Mouse (Mus musculus) heart, adult 2 months (tissue): ENCODE data around the gene Miga1. TPM values are rescaled to one million over a fixed set of nuclear protein-coding genes. Genes with fewer than 3 reads are reported as not detected.

Experiments used
- DNase-seq, 2 experiments: peaks; one replicate each; pipeline ENCODE4 v3.0.0; 2021
- H3K27ac ChIP-seq: fragments of 200-600 bp; 2 replicates; pipeline ENCODE4 v1.8.1; 2022
- H3K27me3 ChIP-seq: fragments of 200-500 bp; 2 replicates; pipeline ENCODE4 v1.6.1; 2012; ENCODE audit warnings: mild to moderate bottlenecking, low read length, inconsistent platforms, mixed read lengths; ENCODE audit not compliant: control insufficient read depth, insufficient read depth
- H3K36me3 ChIP-seq: fragments of 200-500 bp; 2 replicates; pipeline ENCODE4 v1.6.1; 2012; ENCODE audit warnings: low read length, inconsistent platforms; ENCODE audit not compliant: control insufficient read depth, insufficient read depth
- H3K4me1 ChIP-seq: fragments of 200-500 bp; 2 replicates; pipeline ENCODE4 v1.6.1; 2011; ENCODE audit warnings: low read length; ENCODE audit not compliant: control insufficient read depth, insufficient read depth
- H3K4me3 ChIP-seq: fragments of 200-600 bp; 2 replicates; pipeline ENCODE4 v1.8.1; 2022
- H3K79me2 ChIP-seq: fragments of 200-500 bp; replicated peaks from 2 replicates; pipeline ENCODE4 v1.6.1; 2012; ENCODE audit warnings: mild to moderate bottlenecking, inconsistent platforms, low read length, moderate library complexity, mixed read lengths; ENCODE audit not compliant: control insufficient read depth, insufficient read depth
- H3K9ac ChIP-seq: fragments of 200-500 bp; 2 replicates; pipeline ENCODE4 v1.6.1; 2012; ENCODE audit warnings: low read depth, mild to moderate bottlenecking, control low read depth, inconsistent platforms, low read length, mixed read lengths
- CTCF ChIP-seq: fragments of 200-600 bp; IDR thresholded peaks from 2 replicates; pipeline ENCODE4 v1.8.1; 2022; ENCODE audit warnings: antibody characterized with exemption, mild to moderate bottlenecking, moderate library complexity
- EP300 ChIP-seq: fragments of 200-500 bp; IDR thresholded peaks from 2 replicates; pipeline ENCODE4 v1.6.1; 2011; ENCODE audit warnings: low read depth, low read length, control low read depth; ENCODE audit not compliant: insufficient read depth
- POLR2A ChIP-seq: fragments of 200-500 bp; IDR thresholded peaks from 2 replicates; pipeline ENCODE4 v1.6.1; 2011; ENCODE audit warnings: mild to moderate bottlenecking, low read depth, low read length, control low read depth; ENCODE audit not compliant: insufficient read depth
- WGBS: fragments of 180-500 bp; shearing (Covaris S2); methylation state at CpG from one replicate; pipeline ENCODE4 v1.1.7; 2018; 5-methylcytosine and 5-hydroxymethylcytosine counted together
- intact Hi-C: fragments of 180-260 bp; cut with DNase I; formaldehyde crosslinking; loops from one replicate; pipeline ENCODE4 v1.15.1; 2025
- polyA plus RNA-seq: library from polyadenylated mRNA; depleted of rRNA; stranded (reverse); fragments of >200 nt; gene quantifications from 2 replicates; pipeline ENCODE4 v1.2.3, GENCODE M21; 2012
- total RNA-seq, 2 experiments: library from RNA; stranded (reverse); gene quantifications; 2 replicates each; pipeline ENCODE4 v1.2.3; 2021

The Miga1 gene
- total and polyA plus RNA-seq, 3 experiments: 4.2 to 12.6 (median 11.0) TPM

DNA sequence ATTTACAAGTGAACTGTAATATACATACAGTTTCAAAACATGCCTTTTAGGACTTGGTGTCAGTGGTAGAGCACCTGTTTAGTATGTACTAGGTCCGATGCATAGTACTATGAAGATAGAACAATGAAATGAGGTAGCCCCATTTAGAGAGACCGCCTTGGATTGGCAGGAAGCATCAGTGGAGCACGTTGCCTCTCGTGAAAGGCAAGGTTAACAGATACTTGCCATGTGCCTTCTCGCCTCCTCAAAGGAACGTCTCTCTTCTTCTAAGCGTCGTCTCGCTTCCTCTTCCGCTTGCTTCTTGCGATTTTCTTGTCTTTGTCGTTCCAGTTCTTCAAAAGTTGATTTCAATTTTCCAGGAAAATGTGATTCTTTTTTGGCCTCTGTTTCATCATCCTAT lies 92.5 kb downstream of the Miga1 start:
- TF ChIP-seq CTCF (no peak), EP300 (no peak)
- intact Hi-C loops: no loop called here
- no peak overlapping the region for H3K27ac ChIP-seq
- no peaks in the 10 kb centered on the region for H3K27me3 ChIP-seq
- H3K4me3 ChIP-seq: no peak overlapping the region
- no peaks in the 10 kb centered on the region; the same call in 1 of the 2 replicates for H3K4me1 ChIP-seq
- DNase-seq: no peak
- H3K9ac ChIP-seq: no peak overlapping the region
- 81% methylated on average over 12 of the region's 12 CpGs for WGBS
- H3K79me2 ChIP-seq: no peaks in the 10 kb centered on the region
- peaks cover 29% of the 10 kb centered on the region for H3K36me3 ChIP-seq

DNA sequence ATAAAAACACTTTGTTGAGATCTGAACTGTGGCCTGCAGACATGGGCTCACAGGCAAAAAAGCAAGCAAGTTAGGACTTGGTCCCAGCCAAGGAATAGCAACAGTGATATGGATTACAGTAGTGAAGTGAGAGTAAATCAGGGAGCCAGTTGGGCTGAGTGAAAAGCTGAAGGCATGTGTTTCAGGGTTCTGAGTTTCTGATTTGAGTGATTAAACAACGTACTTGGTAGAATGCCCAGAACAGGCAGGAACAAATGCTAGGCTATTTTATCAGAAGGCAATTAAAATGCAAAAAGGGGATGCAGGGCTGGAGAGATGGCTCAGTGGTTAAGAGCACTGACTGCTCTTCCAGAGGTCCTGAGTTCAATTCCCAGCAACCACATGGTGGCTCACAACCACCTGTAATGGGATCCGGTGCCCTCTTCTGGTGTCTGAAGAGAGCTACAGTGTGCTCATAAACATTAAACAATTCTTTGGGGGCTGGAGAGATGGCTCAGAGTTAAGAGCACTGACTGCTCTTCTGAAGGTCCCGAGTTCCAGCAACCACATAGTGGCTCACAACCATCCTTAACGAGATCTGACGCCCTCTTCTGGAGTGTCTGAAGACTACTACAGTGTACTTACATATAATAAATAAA lies 94.8 kb downstream of the Miga1 start:
- Histone ChIP-seq H3K9ac (no peak overlapping the region), H3K4me3 (no peak overlapping the region), H3K27ac (no peak overlapping the region), H3K36me3 (peaks cover 24% of the 10 kb centered on the region), H3K27me3 (no peaks in the 10 kb centered on the region), H3K4me1 (no peaks in the 10 kb centered on the region; the same call in 1 of the 2 replicates), H3K79me2 (no peaks in the 10 kb centered on the region)
- DNase-seq: no peak
- intact Hi-C loops: no loop called here
- TF ChIP-seq EP300 (no peak), CTCF (peak; percentile 25; the same call in 1 of the 2 replicates)
- WGBS: 66% methylated on average over 5 of the region's 5 CpGs

DNA sequence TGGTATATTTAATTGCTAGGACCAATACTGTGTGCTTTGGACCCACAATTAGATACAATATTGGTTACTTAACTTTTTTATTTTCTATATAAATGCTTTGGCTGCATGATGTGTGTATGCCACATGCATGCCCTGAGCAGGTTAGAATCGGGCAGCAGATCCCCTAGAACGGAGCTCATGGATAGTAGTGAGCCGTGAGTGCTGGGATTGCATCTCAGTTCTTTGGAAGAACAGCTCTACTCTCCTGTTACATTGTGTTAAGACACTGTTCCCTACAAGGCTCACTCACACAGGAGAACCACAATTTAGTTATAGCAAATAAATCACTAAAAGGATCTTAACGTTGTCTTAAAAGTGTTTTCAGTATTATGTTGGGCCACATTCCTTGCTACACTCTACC lies 96.9 kb downstream of the Miga1 start:
- DNase-seq: no peak
- Histone ChIP-seq H3K79me2 (no peaks in the 10 kb centered on the region), H3K4me3 (no peak overlapping the region), H3K9ac (no peak overlapping the region), H3K36me3 (peaks cover 28% of the 10 kb centered on the region), H3K4me1 (no peaks in the 10 kb centered on the region; the same call in 1 of the 2 replicates), H3K27me3 (no peaks in the 10 kb centered on the region), H3K27ac (no peak overlapping the region)
- intact Hi-C loops: no loop called here
- no peak for TF ChIP-seq POLR2A
- no peak for TF ChIP-seq CTCF
- TF ChIP-seq EP300: no peak
- WGBS: 58% methylated on average over 4 of the region's 4 CpGs

DNA sequence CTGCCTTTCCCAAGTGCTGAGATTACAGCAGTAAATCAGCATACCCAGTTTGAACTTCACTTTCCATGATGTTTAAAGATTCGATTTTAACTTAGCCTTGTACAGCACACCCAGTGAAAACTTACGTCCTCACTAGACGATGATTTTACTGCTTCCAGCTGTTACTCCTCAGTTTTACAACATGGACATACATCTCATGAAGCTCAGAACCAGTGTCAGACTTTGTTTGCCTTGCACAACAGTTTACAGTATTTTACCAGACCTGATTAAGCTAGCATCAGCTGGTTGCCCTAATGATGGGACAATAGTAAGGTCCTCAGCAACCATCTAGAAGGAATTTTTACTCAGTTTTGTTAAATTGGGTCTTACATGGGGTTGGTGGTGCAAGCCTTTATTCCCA lies 99.1 kb downstream of the Miga1 start:
- Histone ChIP-seq H3K79me2 (no peaks in the 10 kb centered on the region), H3K27me3 (no peaks in the 10 kb centered on the region), H3K4me1 (no peaks in the 10 kb centered on the region; the same call in 1 of the 2 replicates), H3K9ac (no peak overlapping the region), H3K27ac (no peak overlapping the region), H3K36me3 (peaks cover 24% of the 10 kb centered on the region), H3K4me3 (no peak overlapping the region)
- 85% methylated on average over 3 of the region's 3 CpGs for WGBS
- no peak for TF ChIP-seq POLR2A
- no peak for TF ChIP-seq EP300
- no peak for TF ChIP-seq CTCF
- no peak for DNase-seq
- intact Hi-C loops: no loop called here

DNA sequence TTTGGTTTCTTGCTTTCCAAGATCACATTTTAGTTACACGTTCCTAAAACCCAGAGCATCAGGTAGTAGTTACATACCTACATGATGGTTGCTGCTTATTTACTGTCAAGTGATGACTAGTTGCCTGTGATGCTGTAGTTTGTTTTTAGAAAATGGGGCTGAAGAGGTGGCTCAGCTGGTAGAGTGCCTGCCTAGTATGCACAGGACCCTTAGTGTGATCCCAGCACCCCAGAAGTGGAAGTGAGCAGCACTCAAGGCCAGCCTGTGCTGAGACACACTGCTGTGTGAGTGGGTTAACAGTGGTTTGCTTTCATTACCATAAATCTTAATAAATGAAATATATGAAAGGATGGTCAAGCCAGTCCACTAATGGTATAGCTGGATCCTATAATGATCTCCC lies 100.6 kb downstream of the Miga1 start:
- Histone ChIP-seq H3K4me1 (no peaks in the 10 kb centered on the region; the same call in 1 of the 2 replicates), H3K27ac (no peak overlapping the region), H3K79me2 (no peaks in the 10 kb centered on the region), H3K4me3 (no peak overlapping the region), H3K36me3 (peaks cover 22% of the 10 kb centered on the region), H3K27me3 (no peaks in the 10 kb centered on the region), H3K9ac (no peak overlapping the region)
- TF ChIP-seq EP300 (no peak), POLR2A (no peak), CTCF (no peak)
- intact Hi-C loops: loop anchor here (2.0 kb wide), 1 partner anchor 129 kb away; no protein-coding TSS in a partner anchor
- 89% methylated on average over 1 of the region's 1 CpGs for WGBS
- DNase-seq: no peak

DNA sequence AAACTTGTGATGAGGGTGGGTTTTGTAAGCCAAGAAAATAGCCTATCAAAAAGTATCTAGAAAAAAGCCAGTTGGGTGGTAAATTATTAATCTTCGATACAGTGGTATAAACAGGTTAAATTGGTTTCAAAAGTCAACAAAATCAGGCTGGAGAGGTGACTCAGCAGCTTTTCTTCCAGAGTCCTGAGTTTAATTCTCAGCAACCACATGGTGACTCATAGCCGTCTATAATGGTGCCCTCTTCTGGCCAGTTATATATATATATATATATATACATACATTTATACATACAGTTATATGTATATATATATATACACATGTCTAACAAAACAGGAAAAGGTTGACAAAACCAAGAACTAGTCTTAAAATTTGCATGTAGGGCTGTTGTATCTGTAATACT lies 101.4 kb downstream of the Miga1 start:
- H3K27me3 ChIP-seq: no peaks in the 10 kb centered on the region
- WGBS: 47% methylated on average over 2 of the region's 2 CpGs
- H3K4me1 ChIP-seq: no peaks in the 10 kb centered on the region; the same call in 1 of the 2 replicates
- TF ChIP-seq CTCF (peak; percentile 51), EP300 (no peak)
- H3K27ac ChIP-seq: peak overlapping the region; percentile 24; the same call in 1 of the 2 replicates
- no peak overlapping the region for H3K4me3 ChIP-seq
- no peaks in the 10 kb centered on the region for H3K79me2 ChIP-seq
- H3K36me3 ChIP-seq: peaks cover 23% of the 10 kb centered on the region
- DNase-seq: no peak
- intact Hi-C loops: loop anchor here (2.0 kb wide), 1 partner anchor 128 kb away; no protein-coding TSS in a partner anchor
- H3K9ac ChIP-seq: no peak overlapping the region
